Mouse (Mus musculus) kidney, adult 2 months (tissue): Measurements from ENCODE around the gene Cdk10.

Experiments used
- CTCF ChIP-seq: fragments of 200-500 bp; conservative IDR thresholded peaks from 2 replicates; pipeline ENCODE4 v1.5.1; 2011; ENCODE audit warnings: low read depth, mild to moderate bottlenecking, control low read depth, low read length, moderate library complexity, mixed read lengths; ENCODE audit not compliant: insufficient read depth, insufficient read length
- POLR2A ChIP-seq: fragments of 200-500 bp; IDR thresholded peaks from one replicate; pipeline ENCODE4 v1.6.1; 2011; ENCODE audit warnings: low read depth, low read length, control low read depth

- TF ChIP-seq CTCF (no peak), POLR2A (no peak)
Measured at GRCm38 (mm10) chr8:123280302-123281094, 55.9 kb downstream of the Cdk10 start.
